ENCODE assay signal across 8 mouse cellular contexts in genomic region chr11:3150003-3150676, GRCm38 (mm10). TPM values are rescaled to one million over a fixed set of nuclear protein-coding genes. Genes with fewer than 3 reads are reported as not detected.
DNase-seq lines count a peak whose midpoint lies in the region; ATAC-seq lines count a peak whose summit lies in the region.
"Not testable (repeated sequence)": the region's sequence is repeated elsewhere in the genome, so short reads cannot be mapped to it uniquely, and the experiment has no call there.

No protein-coding gene starts in this region.

- not testable (repeated sequence) for H3K36me3 ChIP-seq in forebrain, embryonic 15.5 days; heart, embryonic 11.5 days (ENCODE audit: control insufficient read depth, insufficient read depth, low read length)
- peaks cover 15% of the 10 kb centered on the region for H3K36me3 ChIP-seq in kidney, embryonic 15.5 days

- DNase-seq in adrenal gland, postnatal 4 days (ENCODE audit: low spot score in 2 of 2), result peak; percentile 78 to 90
- DNase-seq in liver, result peak; percentile 44
- DNase-seq in lung, postnatal 4 days, result peak; percentile 57 to 79
- DNase-seq in spleen, postnatal 14 days (ENCODE audit: low spot score in 2 of 2), result peak; percentile 36 to 50
- peak; percentile 94 for DNase-seq in urinary bladder, postnatal 10 days (ENCODE audit: low spot score)

- not testable (repeated sequence) for H3K27me3 ChIP-seq in forebrain, embryonic 15.5 days; heart, embryonic 11.5 days (ENCODE audit: control insufficient read depth, insufficient read depth, low read length); kidney, embryonic 15.5 days

- not testable (repeated sequence) for H3K9ac ChIP-seq in forebrain, embryonic 15.5 days (replicated peaks); heart, embryonic 11.5 days (ENCODE audit: low read depth, low read length); kidney, embryonic 15.5 days

- 96% methylated on average over 24 of the region's 24 CpGs for WGBS in forebrain, embryonic 15.5 days
- WGBS in heart, embryonic 11.5 days (ENCODE audit: insufficient replicate concordance), result 94% methylated on average over 21 of the region's 24 CpGs
- WGBS in kidney, embryonic 15.5 days, result 98% methylated on average over 24 of the region's 24 CpGs

- H3K4me3 ChIP-seq in forebrain, embryonic 15.5 days; heart, embryonic 11.5 days (ENCODE audit: low read depth, low read length); kidney, embryonic 15.5 days (replicated peaks): not testable (repeated sequence)

- H3K9me3 ChIP-seq in forebrain, embryonic 15.5 days, result peaks cover 11% of the 10 kb centered on the region
- not testable (repeated sequence) for H3K9me3 ChIP-seq in heart, embryonic 11.5 days (replicated peaks; ENCODE audit: control insufficient read depth, low read length)
- H3K9me3 ChIP-seq in kidney, embryonic 15.5 days (replicated peaks), result peaks cover 13% of the 10 kb centered on the region

- ATAC-seq in forebrain, embryonic 15.5 days (replicated peaks), result 0 out of 2 replicates have a peak, but pooled peaks have one; percentile 11
- ATAC-seq in heart, embryonic 11.5 days (replicated peaks; ENCODE audit: insufficient number of reproducible peaks, low FRiP score, low TSS enrichment), result peak; percentile 10; the same call in 1 of the 2 replicates
- 0 out of 2 replicates have a peak, but pooled peaks have one; percentile 10 for ATAC-seq in kidney, embryonic 15.5 days (replicated peaks; ENCODE audit: low FRiP score)

- H3K4me2 ChIP-seq in forebrain, embryonic 15.5 days (replicated peaks); heart, embryonic 11.5 days; kidney, embryonic 15.5 days: not testable (repeated sequence)

- not testable (repeated sequence) for H3K27ac ChIP-seq in forebrain, embryonic 15.5 days (replicated peaks); heart, embryonic 11.5 days (ENCODE audit: low read depth, low read length); kidney, embryonic 15.5 days

- not testable (repeated sequence) for H3K4me1 ChIP-seq in forebrain, embryonic 15.5 days; heart, embryonic 11.5 days (ENCODE audit: control insufficient read depth, insufficient read depth, low read length); kidney, embryonic 15.5 days

RNA-seq across cellular contexts. Expression of gene Sfi1, which starts 43.1 kb away (rescaled TPM):
- 100 to 1,000 TPM in 1 of 2 experiments, 10 to 100 TPM in 1; 95.0 to 117 TPM for total RNA-seq in adrenal gland, postnatal 4 days (2021)
- 16.2 and 16.4 TPM in 2 replicates for polyA plus RNA-seq in forebrain, embryonic 15.5 days (2015; fragmentation: Nextera tagmentation; extraction: Ambion mirVana)
- 7.6 and 8.6 TPM in 2 replicates for polyA plus RNA-seq in heart, embryonic 11.5 days (2014; fragmentation: Nextera tagmentation; extraction: Ambion mirVana)
- 12.9 and 15.3 TPM in 2 replicates for polyA plus RNA-seq in kidney, embryonic 15.5 days (2015; fragmentation: Nextera tagmentation; extraction: Ambion mirVana)

RNA-seq across cellular contexts. Expression of gene Eif4enif1, which starts 52.1 kb away (rescaled TPM):
- total RNA-seq in adrenal gland, postnatal 4 days (2021), result 10 to 100 TPM; 83.8 to 86.9 TPM
- 46.2 and 54.3 TPM in 2 replicates for polyA plus RNA-seq in forebrain, embryonic 15.5 days (2015; fragmentation: Nextera tagmentation; extraction: Ambion mirVana)
- 43.2 and 44.9 TPM in 2 replicates for polyA plus RNA-seq in heart, embryonic 11.5 days (2014; fragmentation: Nextera tagmentation; extraction: Ambion mirVana)
- 51.3 and 55.3 TPM in 2 replicates for polyA plus RNA-seq in kidney, embryonic 15.5 days (2015; fragmentation: Nextera tagmentation; extraction: Ambion mirVana)

Comparison
In these comparisons a context has a peak if more than half of its experiments do, and no peak if none do; other contexts are left out.
1. DNase-seq: peak in every context shown above with its lines; median percentile 94 in urinary bladder, postnatal 10 days; 84 in adrenal gland, postnatal 4 days; 68 in lung, postnatal 4 days; 44 in liver; 43 in spleen, postnatal 14 days.